Mouse (Mus musculus) cerebellum, adult 9-11 months (tissue): ENCODE results near the gene Bdkrb1.

Experiments used
- DNase-seq: peaks from one replicate; pipeline ENCODE4 v3.0.0; 2022

Bdkrb1 gene

DNA sequence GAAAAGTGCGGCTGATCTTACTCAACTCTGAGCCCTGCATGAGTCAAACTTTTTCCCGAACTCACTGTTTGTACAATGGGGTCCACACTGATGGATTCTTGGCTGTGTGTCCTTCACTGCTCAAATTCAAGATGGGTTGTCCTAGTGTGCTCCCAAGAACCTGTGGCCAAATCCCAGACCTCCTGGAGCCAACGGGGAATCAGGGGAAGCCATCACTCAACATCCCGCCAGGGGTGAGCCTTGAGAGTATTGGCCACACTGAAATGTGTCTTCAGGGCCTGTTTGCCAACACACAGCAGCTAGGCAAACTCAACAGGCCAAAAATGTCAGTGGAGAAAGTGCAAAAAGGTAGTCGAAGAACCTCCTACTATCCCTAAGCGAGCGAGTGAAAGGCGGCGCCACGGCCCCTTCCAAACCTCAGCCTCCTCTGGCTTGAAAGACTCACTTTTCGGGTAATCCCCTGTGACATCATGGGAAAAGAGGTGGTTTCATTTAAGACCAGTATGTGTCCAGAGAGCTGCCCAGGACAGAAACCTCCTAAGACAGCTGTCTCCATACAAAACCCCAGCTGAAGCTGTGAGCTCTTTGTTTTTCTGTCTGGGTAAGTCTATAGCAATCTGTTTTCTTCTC, at the start of gene Bdkrb1:
Bdkrb1 (plus strand) TSS at position 505 of the 630 bp plus-strand sequence.
- DNase-seq, result no peak

DNA sequence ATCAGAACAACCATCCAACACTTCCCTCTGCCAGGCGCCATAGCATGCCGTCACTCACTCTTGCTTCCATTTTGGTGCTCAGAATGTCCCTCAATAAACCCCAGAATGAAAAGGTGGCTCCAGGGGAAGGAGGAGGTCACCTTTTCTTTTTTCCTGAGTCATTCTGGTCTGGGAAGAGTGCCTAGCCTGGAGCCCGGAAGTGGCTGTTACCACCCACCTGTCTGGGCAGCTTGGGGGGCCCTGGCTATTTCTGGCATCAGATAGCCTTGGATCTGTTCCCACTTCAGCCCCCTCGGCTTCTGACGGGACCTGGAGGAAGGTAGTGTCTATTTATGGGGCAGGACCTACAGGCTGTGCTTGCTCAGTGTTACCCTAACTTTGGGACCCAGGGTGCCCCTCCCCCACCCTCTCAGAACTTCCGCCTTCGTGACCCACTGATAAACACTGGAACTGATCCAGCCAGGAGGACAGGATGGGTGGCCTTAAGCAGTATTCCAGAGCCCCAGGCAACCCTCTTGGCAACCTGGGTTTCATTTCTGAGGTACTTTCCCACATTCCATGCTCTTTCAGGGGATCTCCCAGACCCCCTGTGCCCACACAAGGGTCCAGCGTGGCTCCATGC, 48.6 kb upstream of the Bdkrb1 start:
- no peak for DNase-seq

- no peak for DNase-seq
Observed at GRCm38 (mm10) chr12:105555172-105555571, 47.7 kb upstream of the Bdkrb1 start.

DNA sequence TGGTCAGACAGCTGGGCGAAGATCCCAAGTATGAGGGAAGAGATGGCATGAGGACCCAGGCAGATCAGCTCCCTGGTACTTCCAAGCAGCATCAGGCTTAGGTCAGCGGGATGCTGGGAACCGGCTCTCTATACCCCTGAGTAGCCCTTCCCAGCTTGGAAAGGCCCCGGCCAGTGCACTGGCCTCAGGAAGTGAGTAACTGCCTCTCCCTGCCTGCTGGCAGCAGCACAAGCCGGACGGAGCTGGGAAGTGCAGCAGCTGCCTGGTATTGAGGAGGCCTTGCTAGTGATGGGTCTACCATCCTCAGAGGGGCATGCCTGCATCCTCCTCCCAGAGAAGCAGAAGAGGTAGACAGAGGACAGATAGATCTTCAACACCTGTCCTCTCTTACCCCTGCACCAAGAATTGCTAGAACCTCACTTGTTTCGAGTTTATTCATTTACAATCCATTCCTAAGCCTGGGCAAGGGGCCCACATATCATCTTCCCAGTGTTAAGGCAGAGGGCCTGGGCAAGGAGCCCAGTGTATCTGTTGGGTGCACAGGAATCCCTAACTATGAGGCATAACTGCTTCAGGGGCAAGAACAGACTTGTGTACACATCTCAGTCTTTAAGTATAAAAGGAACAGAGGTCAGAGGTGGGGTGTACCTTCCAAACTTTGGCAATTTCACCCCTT, 45.5 kb upstream of the Bdkrb1 start:
- no peak for DNase-seq

- DNase-seq, result no peak
Observed at GRCm38 (mm10) chr12:105561007-105561534, 41.8 kb upstream of the Bdkrb1 start.

DNA sequence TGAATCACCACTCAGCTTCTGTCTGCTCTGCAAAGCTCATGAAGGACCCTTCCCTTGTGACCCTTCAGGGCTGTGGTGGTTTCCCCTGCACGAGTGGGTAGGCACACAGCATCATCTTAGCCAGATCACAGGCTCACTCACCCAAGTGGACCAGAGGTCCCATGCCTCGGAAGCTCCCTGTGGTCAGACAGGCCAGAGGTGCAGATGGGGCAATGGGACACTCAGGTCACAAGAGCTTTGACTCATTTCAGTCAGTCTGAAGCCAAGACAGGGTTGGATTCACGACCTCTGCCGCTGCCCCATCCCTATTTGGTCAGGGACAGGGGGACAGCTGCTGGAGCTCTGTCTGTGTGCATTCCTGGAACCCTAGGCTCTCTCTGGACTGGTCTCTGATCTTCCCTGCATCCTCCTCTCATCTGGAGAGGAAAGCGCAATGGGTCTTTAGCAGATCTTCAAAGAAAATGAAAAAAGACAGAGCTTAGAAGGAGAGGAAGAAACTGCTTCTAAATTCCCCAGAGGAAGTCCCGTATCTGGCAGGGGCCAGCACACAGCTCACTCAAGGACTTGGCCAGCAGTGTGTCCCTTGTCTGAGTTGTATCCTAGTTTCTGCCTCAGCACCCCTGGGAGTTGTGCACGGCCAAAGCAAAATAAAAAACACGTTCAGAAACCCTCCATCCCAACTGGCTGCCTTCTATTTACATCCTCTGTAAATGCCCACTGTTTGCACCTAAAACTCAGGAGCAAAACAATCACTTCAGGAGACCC, 40.6 kb upstream of the Bdkrb1 start:
- no peak for DNase-seq

DNA sequence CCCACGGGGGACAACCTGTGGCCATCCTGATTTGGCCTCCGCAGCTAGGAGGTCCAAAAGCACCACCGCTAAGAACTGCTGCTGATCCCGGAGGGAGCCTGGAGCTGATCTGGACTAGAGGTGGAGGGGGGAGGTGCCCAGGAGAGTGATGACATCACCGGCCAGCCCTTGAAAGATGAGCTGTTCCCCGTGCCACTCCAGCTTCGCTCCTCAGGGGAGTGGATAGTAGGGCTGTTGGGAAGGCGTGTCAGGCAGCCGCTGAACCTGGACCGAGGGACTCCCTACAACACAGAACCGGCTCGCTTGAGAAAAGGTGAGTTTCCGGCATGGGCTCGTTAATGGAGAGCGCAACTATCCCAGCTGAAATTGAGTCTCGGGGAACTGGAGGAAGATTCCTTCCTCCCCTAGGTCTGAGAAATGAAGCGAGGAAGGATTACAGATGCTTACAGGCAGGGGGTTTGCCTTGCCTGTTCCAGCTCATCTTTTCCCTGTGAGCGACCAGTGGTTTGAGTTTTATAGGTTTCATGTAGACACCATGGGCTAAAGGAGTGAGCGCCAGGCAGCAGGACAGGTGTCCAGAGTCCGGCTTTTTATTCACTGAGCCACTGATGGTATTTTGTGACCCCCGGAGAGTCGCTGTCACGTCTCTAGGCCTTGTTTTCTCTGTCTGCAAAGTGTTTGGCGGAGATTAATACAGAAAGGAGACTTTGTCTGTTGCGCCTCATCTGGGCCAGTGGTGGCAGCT, 39.8 kb upstream of the Bdkrb1 start, which contains the start of gene Bdkrb2:
Bdkrb2 (plus strand) TSS at position 291 of the 745 bp plus-strand sequence.
- DNase-seq, result no peak

GRCm38 (mm10) chr12:105563726-105564275, 39.1 kb upstream of the Bdkrb1 start:
- DNase-seq, result no peak

DNA sequence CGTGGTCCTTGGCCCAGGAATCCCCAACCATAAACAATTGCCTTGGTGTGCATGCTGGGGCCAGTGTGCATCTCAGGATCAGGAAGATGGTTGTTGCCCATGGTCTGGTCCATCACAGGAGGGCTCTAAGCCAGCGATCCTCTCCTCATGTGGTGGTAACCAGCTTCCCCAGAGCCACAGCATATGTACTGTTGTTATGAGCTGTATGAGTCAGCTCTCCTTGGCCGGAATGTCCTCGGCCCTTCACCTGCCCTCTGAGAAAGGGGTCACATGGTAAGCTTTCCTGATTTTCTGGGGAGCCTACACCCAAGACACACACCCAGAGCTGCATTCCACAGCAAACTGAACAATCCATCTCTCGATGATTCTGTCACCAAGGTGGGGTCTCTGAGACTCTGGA, 37.7 kb upstream of the Bdkrb1 start:
- DNase-seq, result no peak

- no peak for DNase-seq
Observed at GRCm38 (mm10) chr12:105571867-105572266, 31.0 kb upstream of the Bdkrb1 start.

DNA sequence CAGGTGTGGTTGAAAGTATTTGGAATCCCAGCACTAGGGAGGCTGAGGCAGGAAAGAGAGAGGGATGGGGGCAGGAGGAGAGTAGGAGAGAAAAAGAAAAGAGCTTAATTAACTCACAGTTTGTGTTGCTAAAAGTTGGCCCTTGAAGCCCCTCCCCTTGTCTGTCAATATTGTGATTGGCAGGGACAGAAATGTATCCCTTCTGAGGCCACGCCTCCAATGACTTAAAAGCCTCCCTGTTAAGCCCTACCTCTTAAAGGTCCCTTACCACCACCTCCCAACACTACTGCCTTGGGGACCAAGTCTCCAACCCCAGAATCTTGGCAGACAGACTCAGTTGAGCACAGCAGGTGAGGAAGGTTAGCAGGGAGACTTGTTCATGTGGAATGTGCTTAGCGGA, 30.3 kb upstream of the Bdkrb1 start:
- DNase-seq, result no peak

GRCm38 (mm10) chr12:105574356-105574755, 28.5 kb upstream of the Bdkrb1 start:
- no peak for DNase-seq

- no peak for DNase-seq
Observed at GRCm38 (mm10) chr12:105580490-105580889, 22.4 kb upstream of the Bdkrb1 start.

- no peak for DNase-seq
Observed at GRCm38 (mm10) chr12:105582486-105582885, 20.4 kb upstream of the Bdkrb1 start.

- DNase-seq, result no peak
Observed at GRCm38 (mm10) chr12:105583484-105583883, 19.4 kb upstream of the Bdkrb1 start.

GRCm38 (mm10) chr12:105584851-105585250, 18.0 kb upstream of the Bdkrb1 start:
- peak; percentile 45 for DNase-seq

- DNase-seq, result no peak
Observed at GRCm38 (mm10) chr12:105587526-105587925, 15.4 kb upstream of the Bdkrb1 start.

- DNase-seq, result no peak
Observed at GRCm38 (mm10) chr12:105590786-105591185, 12.1 kb upstream of the Bdkrb1 start.

GRCm38 (mm10) chr12:105592361-105592761, 10.5 kb upstream of the Bdkrb1 start:
- peak; percentile 69 for DNase-seq

DNA sequence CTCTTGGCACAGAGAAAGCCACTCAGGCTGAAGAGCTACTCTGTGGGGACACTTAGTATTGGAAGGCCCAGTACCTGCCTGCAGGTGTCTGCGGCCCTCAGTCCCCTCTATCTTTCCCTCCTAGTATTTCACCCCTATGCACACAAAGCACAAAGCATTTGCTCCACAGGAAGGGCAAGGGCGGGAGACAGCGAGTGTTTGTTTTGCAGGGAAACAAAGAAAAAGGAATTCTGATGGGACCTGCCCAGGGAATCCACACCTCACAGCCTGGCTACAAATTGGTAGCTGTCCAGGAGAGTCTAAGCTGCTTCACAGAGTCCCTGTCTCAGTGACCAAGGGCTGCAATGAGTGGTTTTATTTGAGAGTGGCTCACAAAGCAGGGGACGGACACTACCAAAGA, 9.4 kb upstream of the Bdkrb1 start:
- DNase-seq, result no peak

- DNase-seq, result no peak
Observed at GRCm38 (mm10) chr12:105597135-105597534, 5.8 kb upstream of the Bdkrb1 start.

- no peak for DNase-seq
Observed at GRCm38 (mm10) chr12:105598503-105598902, 4.4 kb upstream of the Bdkrb1 start.
